Mouse (Mus musculus): ENCODE measurements at regions not wholly inside any gene's neighbourhood (a gene's known extent, or its start where the extent isn't known, plus 50 kb on each side); places are given as distances from the start of the nearest gene placed in this dataset.

DNA sequence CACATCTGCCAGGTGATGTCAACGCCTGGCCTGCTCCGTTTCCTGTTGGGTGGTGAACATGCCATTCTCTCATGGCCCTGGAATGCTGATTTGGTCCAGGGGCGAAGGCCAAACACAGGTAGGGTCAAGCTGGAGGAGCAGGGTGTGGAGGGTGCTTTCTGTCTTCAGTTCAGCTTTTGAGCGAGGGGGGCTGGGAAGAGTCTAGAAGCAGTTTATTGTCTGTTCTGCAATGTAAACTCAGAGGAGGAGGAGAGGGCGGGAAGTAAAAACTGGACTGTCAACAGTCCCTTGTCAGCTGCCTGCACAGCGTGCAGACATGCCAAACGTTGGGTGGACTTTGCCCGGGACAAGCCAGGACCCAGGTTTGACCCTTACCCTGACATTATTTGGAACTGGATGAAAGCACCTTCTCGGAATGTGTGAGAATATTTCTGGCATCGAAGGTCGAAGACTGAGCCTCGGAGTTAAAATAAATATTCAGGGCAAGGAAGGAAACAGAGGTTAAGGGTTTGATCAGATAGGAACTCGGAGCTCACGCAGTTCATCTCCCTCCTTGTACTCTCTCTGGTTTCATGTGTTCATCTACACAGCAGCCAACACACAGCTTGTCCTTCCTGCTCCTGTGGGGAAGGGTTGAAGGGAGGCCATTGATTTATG, 183.3 kb upstream of the Gm5148 start:
- TF ChIP-seq CTCF (IDR thresholded peaks at IDR 0.05 in 2 of 3, conservative IDR thresholded peaks at IDR 0.05 in 1 of 3; ENCODE audit: control insufficient read depth in 1 of 3, insufficient read depth in 1 of 3, low read depth in 2 of 3, low read length in 3 of 3, poor library complexity in 1 of 3, severe bottlenecking in 1 of 3) (no peak), MAFK (IDR thresholded peaks at IDR 0.05; ENCODE audit: borderline replicate concordance, low read depth, low read length) (no peak)
